Mouse (Mus musculus) olfactory bulb, adult 2 months (tissue): ENCODE data around the gene Hkdc1.

Source experiments
- CTCF ChIP-seq: fragments of 200-500 bp; IDR thresholded peaks from 2 replicates; pipeline ENCODE4 v1.5.1; 2012; ENCODE audit warnings: low read depth, mild to moderate bottlenecking, low read length, moderate library complexity; ENCODE audit not compliant: insufficient read depth
- POLR2A ChIP-seq: fragments of 200-500 bp; IDR thresholded peaks from 2 replicates; pipeline ENCODE4 v1.6.1; 2012; ENCODE audit warnings: mild to moderate bottlenecking, low read depth, low read length, moderate library complexity; ENCODE audit not compliant: insufficient read depth

GRCm38 (mm10) chr10:62471105-62471504 lies 48.8 kb upstream of the Hkdc1 start:
- TF ChIP-seq POLR2A (no peak), CTCF (no peak)
